Mouse (Mus musculus) testis, adult 10 weeks (tissue): Measurements from ENCODE around the gene Olfr1512. TPM values are rescaled to one million over a fixed set of nuclear protein-coding genes. Genes with fewer than 3 reads are reported as not detected.

Experiments
- polyA plus RNA-seq: library from polyadenylated mRNA; stranded (reverse); fragments of 350-450 nt; fragmentation: Illumina TruSeq; extraction: RNeasy Lipid Tissue Mini Kit (QIAGEN cat#74804); gene quantifications from one replicate; pipeline ENCODE4 v1.2.3, GENCODE M21; 2014; ENCODE audit warnings: low read depth, low replicate concordance

Gene Olfr1512
- polyA plus RNA-seq, result not detected

GRCm38 (mm10) chr14:52379068-52379467, at the start of gene Olfr1512:
Gene Olfr1512, minus strand, starts transcription at chr14:52379168.

DNA sequence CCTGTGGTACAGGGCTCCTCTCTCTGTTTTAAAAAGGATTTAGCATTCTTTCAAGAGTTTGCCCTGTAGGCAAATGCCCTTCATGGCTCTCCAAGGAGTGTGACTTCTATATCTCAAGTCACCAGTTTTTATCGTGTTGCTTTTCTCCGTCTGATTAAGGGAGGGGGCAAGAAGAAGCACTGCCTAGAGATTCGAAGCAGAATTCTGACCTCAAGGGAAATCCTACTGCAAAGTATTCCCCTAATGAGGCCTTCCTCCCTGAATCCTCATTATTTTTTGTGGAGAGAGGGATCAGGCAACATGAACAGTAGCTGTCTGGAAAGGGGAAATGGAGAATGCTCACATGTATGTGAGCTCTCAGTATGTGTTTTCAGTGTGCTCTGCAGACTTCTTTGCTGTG, 35.3 kb upstream of the Olfr1512 start, which contains the start of gene Olfr1510:
TSS of gene Olfr1510 (minus strand) at position 101 of the 400 bp plus-strand sequence.

DNA sequence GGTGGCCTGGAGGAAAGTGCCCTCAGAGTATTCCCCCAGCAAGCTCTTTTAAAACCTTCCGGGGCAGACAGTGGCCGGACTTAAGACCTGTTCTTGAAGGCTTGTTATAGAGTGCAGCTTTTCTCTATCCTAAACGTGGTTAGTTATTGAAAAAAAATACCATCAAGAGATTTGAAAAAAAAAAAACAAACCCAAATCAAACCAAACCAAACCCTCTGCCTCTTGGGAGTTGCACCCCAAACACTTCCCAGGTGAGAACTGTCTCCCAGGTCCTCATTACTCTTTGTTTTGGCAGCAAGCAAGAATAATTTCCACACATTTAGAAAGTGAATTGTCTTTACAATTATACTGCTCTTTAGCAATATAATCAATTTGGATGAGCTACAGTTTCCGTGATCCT, 18.3 kb upstream of the Olfr1512 start, which contains the start of gene Olfr1511:
TSS of gene Olfr1511 (minus strand) at position 101 of the 400 bp plus-strand sequence.

DNA sequence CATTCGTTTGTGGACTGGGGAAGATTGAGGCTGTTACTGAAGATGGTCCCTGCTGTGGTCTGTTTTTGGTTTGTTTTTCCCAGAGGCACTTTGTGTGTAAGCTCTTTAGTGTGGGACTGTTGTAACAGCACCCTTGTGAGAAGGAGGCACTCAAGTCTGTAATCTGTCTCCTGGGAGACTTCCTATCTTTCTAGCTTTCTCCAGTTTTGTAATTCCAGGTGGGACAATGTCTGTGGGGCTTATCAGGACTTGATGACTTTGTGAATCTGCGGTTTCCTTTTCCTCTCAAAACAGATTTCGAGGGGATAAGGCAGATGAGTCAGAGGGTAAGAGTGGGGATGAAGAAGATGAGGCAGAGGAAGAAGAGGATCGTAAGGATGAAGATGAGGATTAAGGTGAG, 22.7 kb downstream of the Olfr1512 start, which contains the start of gene Olfr1513:
TSS of gene Olfr1513 (minus strand) at position 101 of the 400 bp plus-strand sequence.

DNA sequence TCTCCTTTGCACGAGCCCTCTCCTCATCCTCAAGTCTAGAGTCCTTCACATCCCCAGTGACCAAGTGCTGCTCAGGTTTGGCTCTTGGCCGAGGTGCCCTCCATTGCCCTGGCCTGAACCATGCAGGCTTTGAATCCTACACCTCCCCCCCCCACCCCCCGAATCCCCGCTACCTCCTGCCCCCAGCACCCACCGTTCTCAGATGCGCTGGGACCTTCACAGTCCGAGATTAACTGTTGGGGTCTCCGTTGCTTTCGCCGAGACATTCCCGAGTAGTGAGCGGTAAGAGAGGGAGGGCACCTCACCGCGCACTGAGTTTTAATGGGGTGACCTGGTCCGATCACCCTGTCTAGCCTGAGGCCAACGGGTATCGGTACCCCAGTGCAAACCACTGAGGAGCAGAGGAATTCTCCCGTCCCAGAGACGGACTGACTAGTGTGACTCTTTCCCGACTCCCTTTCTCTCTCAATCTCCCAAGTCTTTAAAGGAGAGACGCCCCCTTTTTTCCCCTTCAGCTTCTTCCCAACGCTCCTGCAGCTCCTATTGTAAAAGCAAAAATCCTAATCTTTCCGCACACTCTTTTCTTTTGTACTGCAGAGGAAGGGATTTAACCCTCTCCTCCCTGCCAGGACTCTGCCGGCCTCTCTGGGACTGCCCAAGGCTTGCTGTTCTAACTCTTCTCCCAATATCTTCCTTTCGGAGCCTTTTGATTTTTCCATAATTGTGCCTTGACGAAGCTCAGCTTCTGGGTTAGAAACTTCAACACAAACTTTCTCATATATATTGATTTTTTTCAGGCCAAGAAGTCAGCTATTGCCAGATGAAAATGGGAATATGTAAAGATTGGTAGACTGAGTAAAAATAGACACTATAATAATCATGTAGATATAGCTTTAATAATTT, 50.8 kb downstream of the Olfr1512 start, which contains the start of gene Sall2:
TSS of gene Sall2 (minus strand) at position 853 of the 903 bp plus-strand sequence.

Other genes starting within 250 kb of the Olfr1512 start
- 67.2 TPM for gene Supt16, start 181.8 kb downstream of the Olfr1512 start, polyA plus RNA-seq
- 86.5 TPM for gene Chd8, start 121.4 kb downstream of the Olfr1512 start, polyA plus RNA-seq
- gene Tox4, start 100.0 kb downstream of the Olfr1512 start, polyA plus RNA-seq, result 38.3 TPM
- gene Rab2b, start 99.6 kb downstream of the Olfr1512 start, polyA plus RNA-seq, result 31.9 TPM
- gene Mettl3, start 74.0 kb downstream of the Olfr1512 start, polyA plus RNA-seq, result 16.2 TPM
- gene Sall2, start 50.4 kb downstream of the Olfr1512 start, polyA plus RNA-seq, result 0.46 TPM
- gene Olfr1513, start 22.8 kb downstream of the Olfr1512 start, polyA plus RNA-seq, result not detected
- gene Olfr1511, start 18.2 kb upstream of the Olfr1512 start, polyA plus RNA-seq, result not detected
- gene Olfr1510, start 35.2 kb upstream of the Olfr1512 start, polyA plus RNA-seq, result not detected
- 2.7 TPM for gene Olfr1509, start 63.8 kb upstream of the Olfr1512 start, polyA plus RNA-seq
- gene Olfr1508, start 88.3 kb upstream of the Olfr1512 start, polyA plus RNA-seq, result not detected
- not detected for gene Olfr1507, start 116.6 kb upstream of the Olfr1512 start, polyA plus RNA-seq